Mouse (Mus musculus): ENCODE results near the gene Ndufa9.

- no peak for TF ChIP-seq CTCF (IDR thresholded peaks at IDR 0.05; ENCODE audit: low read depth)
- TF ChIP-seq EP300 (IDR thresholded peaks at IDR 0.05; ENCODE audit: low read depth), result no peak
These were observed 54.2 kb downstream of the Ndufa9 start for GRCm38 (mm10) chr6:126794751-126795150.
